Mouse (Mus musculus): ENCODE measurements around the gene Strada. TPM values are rescaled to one million over a fixed set of nuclear protein-coding genes. Genes with fewer than 3 reads are reported as not detected.

Gene Strada
- polyA plus RNA-seq, 1 experiment from 2014 or later, result 6.4 TPM

DNA sequence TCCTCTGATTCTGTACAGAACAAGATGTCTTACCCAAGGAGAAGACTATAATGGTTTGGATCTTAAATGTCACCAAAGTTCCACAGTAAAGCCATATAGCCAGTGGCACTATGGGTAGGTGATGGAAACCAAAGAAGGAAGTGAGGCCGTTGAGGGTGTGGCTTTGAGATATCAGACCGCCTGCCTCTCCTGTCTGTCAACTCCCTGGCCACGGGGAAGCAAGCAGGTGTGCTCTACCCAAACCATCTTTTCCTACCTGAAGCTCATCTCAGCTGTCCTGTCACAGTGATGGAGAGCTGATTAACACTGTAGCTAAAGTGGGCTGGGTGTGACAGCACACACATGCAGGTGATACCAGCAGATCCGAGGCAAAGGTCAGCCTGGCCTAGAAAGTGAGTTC lies 3.7 kb downstream of the Strada start:
- WGBS, result 51% methylated on average over 4 of the region's 4 CpGs
- ATAC-seq, result no peak
- no peak overlapping the region for H3K4me2 ChIP-seq (replicated peaks; ENCODE audit: low read depth)
- no peak overlapping the region for H3K4me3 ChIP-seq (ENCODE audit: low read depth, low read length)
- no peaks in the 10 kb centered on the region for H3K4me1 ChIP-seq (replicated peaks; ENCODE audit: control insufficient read depth, insufficient read depth, low read length)
- H3K9me3 ChIP-seq (ENCODE audit: control insufficient read depth), result no peaks in the 10 kb centered on the region
- no peak overlapping the region for H3K27ac ChIP-seq (ENCODE audit: low read depth, low read length)
- H3K27me3 ChIP-seq (replicated peaks; ENCODE audit: control insufficient read depth, insufficient read depth, low read length), result no peaks in the 10 kb centered on the region
- no peak for TF ChIP-seq CTCF (IDR thresholded peaks at IDR 0.05; ENCODE audit: low read depth)
- H3K9ac ChIP-seq (ENCODE audit: low read depth, low read length), result no peak overlapping the region
- peaks cover 30% of the 10 kb centered on the region for H3K36me3 ChIP-seq (ENCODE audit: control insufficient read depth, insufficient read depth)

- H3K36me3 ChIP-seq (ENCODE audit: control insufficient read depth, insufficient read depth), result peaks cover 6% of the 10 kb centered on the region; the same call in 1 of the 2 replicates
- H3K9me3 ChIP-seq (ENCODE audit: control insufficient read depth), result no peaks in the 10 kb centered on the region
- H3K27ac ChIP-seq (ENCODE audit: low read depth, low read length), result no peak overlapping the region
- H3K4me3 ChIP-seq (ENCODE audit: low read depth, low read length), result no peak overlapping the region
- no peak for TF ChIP-seq CTCF (IDR thresholded peaks at IDR 0.05; ENCODE audit: low read depth)
- H3K4me1 ChIP-seq (replicated peaks; ENCODE audit: control insufficient read depth, insufficient read depth, low read length), result peaks cover 4% of the 10 kb centered on the region; the same call in 1 of the 2 replicates
- no peak overlapping the region for H3K4me2 ChIP-seq (replicated peaks; ENCODE audit: low read depth)
- no peak overlapping the region for H3K9ac ChIP-seq (ENCODE audit: low read depth, low read length)
- no peaks in the 10 kb centered on the region for H3K27me3 ChIP-seq (replicated peaks; ENCODE audit: control insufficient read depth, insufficient read depth, low read length)
- ATAC-seq, result no peak
Observed at GRCm38 (mm10) chr11:106195341-106195740, 6.6 kb downstream of the Strada start.

DNA sequence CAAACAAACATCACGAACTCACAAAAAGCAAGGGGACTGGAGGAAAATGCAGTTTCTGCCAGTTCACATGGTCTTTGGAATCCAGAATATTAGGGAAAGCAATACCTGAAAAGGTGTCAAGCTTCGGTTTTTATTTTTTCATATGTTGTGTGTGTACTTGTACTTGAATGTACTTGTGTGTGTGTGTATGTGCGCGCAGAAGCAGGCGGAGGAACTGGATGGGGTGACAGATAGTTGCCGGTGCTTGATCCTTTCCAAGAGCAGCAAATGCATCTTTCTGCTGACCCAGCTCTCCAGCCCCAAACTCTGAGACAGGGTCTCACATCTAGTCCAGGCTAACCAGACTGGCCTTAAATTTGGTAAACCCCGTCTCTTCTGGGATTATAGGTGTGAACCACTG lies 7.1 kb downstream of the Strada start:
- ATAC-seq, result no peak
- Histone ChIP-seq H3K4me2 (replicated peaks; ENCODE audit: low read depth) (no peak overlapping the region), H3K4me1 (replicated peaks; ENCODE audit: control insufficient read depth, insufficient read depth, low read length) (peaks cover 4% of the 10 kb centered on the region; the same call in 1 of the 2 replicates), H3K9ac (ENCODE audit: low read depth, low read length) (no peak overlapping the region), H3K27me3 (replicated peaks; ENCODE audit: control insufficient read depth, insufficient read depth, low read length) (no peaks in the 10 kb centered on the region), H3K36me3 (ENCODE audit: control insufficient read depth, insufficient read depth) (peaks cover 6% of the 10 kb centered on the region; the same call in 1 of the 2 replicates), H3K27ac (ENCODE audit: low read depth, low read length) (no peak overlapping the region), H3K4me3 (ENCODE audit: low read depth, low read length) (no peak overlapping the region), H3K9me3 (ENCODE audit: control insufficient read depth) (no peaks in the 10 kb centered on the region)
- 90% methylated on average over 7 of the region's 7 CpGs for WGBS
- TF ChIP-seq CTCF (IDR thresholded peaks at IDR 0.05; ENCODE audit: low read depth), result no peak

DNA sequence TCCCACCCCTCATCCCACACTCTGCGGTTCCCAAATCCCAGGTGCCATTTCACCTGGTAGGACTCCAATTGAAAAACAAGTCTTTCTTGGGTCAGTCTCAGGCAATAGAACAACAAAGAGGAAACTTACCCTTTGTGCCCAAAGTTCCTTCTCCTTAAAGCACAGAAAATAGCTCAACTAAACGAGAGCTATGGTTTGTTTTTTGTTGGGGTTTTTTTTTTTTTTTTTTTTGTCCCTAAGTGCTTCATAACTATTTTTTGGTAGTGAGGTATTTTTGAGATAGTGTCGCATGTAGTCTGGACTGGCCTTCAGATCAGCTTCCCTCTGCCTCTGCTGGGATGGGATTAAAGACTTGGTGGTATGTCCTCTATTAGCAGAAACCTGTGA lies 7.8 kb downstream of the Strada start:
- no peak for TF ChIP-seq CTCF (IDR thresholded peaks at IDR 0.05; ENCODE audit: low read depth)
- 29% methylated on average over 3 of the region's 3 CpGs for WGBS
- ATAC-seq, result no peak

DNA sequence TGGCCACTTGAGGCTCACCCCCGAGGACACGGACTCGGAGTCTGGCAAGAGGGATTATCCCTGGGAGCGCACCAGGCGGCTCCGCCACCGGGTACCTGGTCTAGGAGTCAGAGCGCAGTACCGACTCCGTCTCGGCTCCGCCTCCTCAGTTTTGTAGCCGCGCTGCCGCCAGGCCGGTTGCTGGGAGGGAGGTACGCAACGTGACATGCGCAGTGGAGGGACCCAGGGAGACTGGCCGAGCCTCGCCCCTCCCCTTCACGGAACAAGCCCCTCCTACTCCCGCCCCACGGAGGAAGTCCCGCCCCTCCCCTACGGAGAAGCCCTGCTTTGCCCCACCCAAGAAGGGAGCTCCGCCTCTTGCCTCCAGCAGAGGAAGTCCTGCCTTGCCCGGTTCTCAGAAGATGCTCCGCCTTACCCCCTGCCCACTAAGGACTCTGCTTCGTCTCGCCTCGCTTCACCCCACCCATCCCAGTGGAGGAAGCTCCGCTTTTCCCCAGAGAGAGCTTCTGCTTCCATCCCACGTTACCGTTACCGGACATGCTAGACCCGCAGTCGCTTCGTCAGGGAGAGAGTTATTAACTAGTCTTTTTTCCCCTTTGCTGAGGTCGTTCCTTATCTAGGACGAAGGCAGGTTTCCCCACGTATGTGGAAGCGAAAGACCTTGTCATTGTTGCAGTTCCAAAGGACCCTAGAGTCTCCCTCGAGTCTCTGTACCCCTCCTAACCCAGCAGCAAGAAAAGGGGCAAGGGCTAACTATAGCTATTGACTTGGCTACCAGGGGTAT lies 8.4 kb downstream of the Strada start:
- peak overlapping the region; percentile 69 for H3K9ac ChIP-seq (ENCODE audit: low read depth, low read length)
- H3K4me2 ChIP-seq (replicated peaks; ENCODE audit: low read depth), result peak overlapping the region; percentile 89
- no peaks in the 10 kb centered on the region for H3K27me3 ChIP-seq (replicated peaks; ENCODE audit: control insufficient read depth, insufficient read depth, low read length)
- H3K9me3 ChIP-seq (ENCODE audit: control insufficient read depth), result no peaks in the 10 kb centered on the region
- ATAC-seq, result peak; percentile 97
- H3K4me3 ChIP-seq (ENCODE audit: low read depth, low read length), result peak overlapping the region; percentile 75
- peak overlapping the region; percentile 64 for H3K27ac ChIP-seq (ENCODE audit: low read depth, low read length)
- peaks cover 4% of the 10 kb centered on the region; the same call in 1 of the 2 replicates for H3K4me1 ChIP-seq (replicated peaks; ENCODE audit: control insufficient read depth, insufficient read depth, low read length)
- peaks cover 6% of the 10 kb centered on the region; the same call in 1 of the 2 replicates for H3K36me3 ChIP-seq (ENCODE audit: control insufficient read depth, insufficient read depth)
- peak; percentile 43; the same call in 1 of the 2 replicates for TF ChIP-seq CTCF (IDR thresholded peaks at IDR 0.05; ENCODE audit: low read depth)
- under 1% methylated on average over 42 of the region's 44 CpGs for WGBS

More for the DNA sequence above, 7.8 kb downstream of the Strada start:
- H3K9ac ChIP-seq (ENCODE audit: low read depth, low read length), result peak overlapping the region; percentile 28; the same call in 1 of the 2 replicates
- H3K27ac ChIP-seq (ENCODE audit: low read depth, low read length), result 0 out of 2 replicates have a peak overlapping the region, but pooled peaks have one; percentile 15
- H3K36me3 ChIP-seq (ENCODE audit: control insufficient read depth, insufficient read depth), result peaks cover 6% of the 10 kb centered on the region; the same call in 1 of the 2 replicates
- H3K9me3 ChIP-seq (ENCODE audit: control insufficient read depth), result no peaks in the 10 kb centered on the region
- H3K4me3 ChIP-seq (ENCODE audit: low read depth, low read length), result peak overlapping the region; percentile 75
- no peaks in the 10 kb centered on the region for H3K27me3 ChIP-seq (replicated peaks; ENCODE audit: control insufficient read depth, insufficient read depth, low read length)
- H3K4me2 ChIP-seq (replicated peaks; ENCODE audit: low read depth), result peak overlapping the region; percentile 89
- peaks cover 4% of the 10 kb centered on the region; the same call in 1 of the 2 replicates for H3K4me1 ChIP-seq (replicated peaks; ENCODE audit: control insufficient read depth, insufficient read depth, low read length)

- no peak; the same call in 1 of the 2 replicates for ATAC-seq
- 4% methylated on average over 19 of the region's 19 CpGs for WGBS
- H3K9ac ChIP-seq (ENCODE audit: low read depth, low read length), result peak overlapping the region; percentile 69
- peak overlapping the region; percentile 64 for H3K27ac ChIP-seq (ENCODE audit: low read depth, low read length)
- no peaks in the 10 kb centered on the region for H3K9me3 ChIP-seq (ENCODE audit: control insufficient read depth)
- H3K27me3 ChIP-seq (replicated peaks; ENCODE audit: control insufficient read depth, insufficient read depth, low read length), result no peaks in the 10 kb centered on the region
- TF ChIP-seq CTCF (IDR thresholded peaks at IDR 0.05; ENCODE audit: low read depth), result no peak; the same call in 1 of the 2 replicates
- H3K4me2 ChIP-seq (replicated peaks; ENCODE audit: low read depth), result peak overlapping the region; percentile 89
- peak overlapping the region; percentile 75 for H3K4me3 ChIP-seq (ENCODE audit: low read depth, low read length)
- H3K36me3 ChIP-seq (ENCODE audit: control insufficient read depth, insufficient read depth), result 0 out of 2 replicates have a peak, but pooled peaks cover 4% of the 10 kb centered on the region
- peaks cover 4% of the 10 kb centered on the region; the same call in 1 of the 2 replicates for H3K4me1 ChIP-seq (replicated peaks; ENCODE audit: control insufficient read depth, insufficient read depth, low read length)
Observed at GRCm38 (mm10) chr11:106192657-106193370, 9.2 kb downstream of the Strada start.
